Mouse (Mus musculus): ENCODE data around the gene Vax1. TPM values are rescaled to one million over a fixed set of nuclear protein-coding genes. Genes with fewer than 3 reads are reported as not detected.

Vax1 gene
- polyA plus RNA-seq (2015; fragmentation: Nextera tagmentation; extraction: Ambion mirVana), result not detected in 2 replicates

- Histone ChIP-seq H3K4me3 (replicated peaks; ENCODE audit: low read length) (peak within 1 kb of the TSS; percentile 31), H3K36me3 (ENCODE audit: control insufficient read depth, insufficient read depth, low read length) (no peaks in the 10 kb centered on the region), H3K9me3 (replicated peaks; ENCODE audit: control insufficient read depth, low read length) (no peaks in the 10 kb centered on the region), H3K27me3 (ENCODE audit: control insufficient read depth, insufficient read depth, low read length) (peaks cover 88% of the 10 kb centered on the region), H3K9ac (ENCODE audit: low read length) (no peak within 1 kb of the TSS; the same call in 1 of the 2 replicates), H3K4me2 (ENCODE audit: low read depth, low read length) (peak within 1 kb of the TSS; percentile 45), H3K27ac (ENCODE audit: low read length) (no peak within 1 kb of the TSS), H3K4me1 (ENCODE audit: control insufficient read depth, insufficient read depth, low read length) (peaks cover 18% of the 10 kb centered on the region; the same call in 1 of the 2 replicates)
- no peak for ATAC-seq (ENCODE audit: insufficient read depth, low FRiP score)
- WGBS, result under 1% methylated on average over 54 of the region's 54 CpGs
Measured at GRCm38 (mm10) chr19:59169936-59170765, at the start of gene Vax1. Gene Vax1, minus strand, starts transcription at chr19:59170056.

DNA sequence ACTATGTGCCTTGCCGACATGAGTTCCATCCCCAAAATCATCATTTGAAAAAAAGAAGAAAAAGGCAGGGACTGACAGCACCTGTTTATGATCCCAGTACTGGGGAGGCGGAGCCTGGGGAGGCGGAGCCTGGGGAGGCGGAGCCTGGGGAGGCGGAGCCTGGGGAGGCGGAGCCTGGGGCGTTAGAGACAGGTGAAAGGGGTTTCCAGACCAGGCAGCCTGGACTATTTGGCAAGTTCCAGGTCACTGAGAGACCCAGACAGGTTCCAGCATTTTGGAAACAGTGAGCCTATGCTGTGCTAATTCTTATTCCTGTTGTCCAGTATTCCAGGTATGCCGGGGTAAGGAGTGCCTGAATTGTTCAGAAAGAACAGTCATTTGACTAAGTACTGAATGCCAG is 49.1 kb upstream of the Vax1 start, which contains the start of gene Kcnk18:
Kcnk18 (plus strand) TSS at position 224 of the 400 bp plus-strand sequence.
- Histone ChIP-seq H3K9me3 (replicated peaks; ENCODE audit: control insufficient read depth, low read length) (no peaks in the 10 kb centered on the region), H3K27me3 (ENCODE audit: control insufficient read depth, insufficient read depth, low read length) (no peaks in the 10 kb centered on the region), H3K27ac (ENCODE audit: low read length) (no peak within 1 kb of the TSS), H3K4me3 (replicated peaks; ENCODE audit: low read length) (no peak within 1 kb of the TSS), H3K4me2 (ENCODE audit: low read depth, low read length) (no peak within 1 kb of the TSS), H3K36me3 (ENCODE audit: control insufficient read depth, insufficient read depth, low read length) (no peaks in the 10 kb centered on the region), H3K4me1 (ENCODE audit: control insufficient read depth, insufficient read depth, low read length) (no peaks in the 10 kb centered on the region; the same call in 1 of the 2 replicates), H3K9ac (ENCODE audit: low read length) (no peak within 1 kb of the TSS)
- ATAC-seq (ENCODE audit: insufficient read depth, low FRiP score), result no peak
- 74% methylated on average over 8 of the region's 8 CpGs for WGBS

DNA sequence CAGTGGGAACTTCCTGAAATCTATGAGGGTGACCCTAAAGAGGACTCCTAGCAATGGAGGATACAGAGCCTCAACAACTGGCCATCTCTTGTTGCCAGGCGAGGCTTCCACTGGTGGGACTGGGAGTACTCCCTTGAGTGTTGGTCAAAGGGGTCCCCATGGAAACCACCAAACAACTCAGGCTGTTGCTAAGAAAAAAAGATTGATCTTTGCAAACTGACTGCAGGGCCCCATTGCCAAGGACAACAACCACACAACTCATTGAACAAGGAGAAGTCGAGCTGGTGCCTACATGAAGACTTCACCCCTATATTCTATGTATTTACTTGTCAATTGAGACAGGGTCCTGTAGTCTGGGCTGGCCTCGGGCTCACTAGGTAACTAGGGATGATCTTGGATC is 47.0 kb upstream of the Vax1 start:
- ATAC-seq (ENCODE audit: insufficient read depth, low FRiP score), result no peak
- Histone ChIP-seq H3K27ac (ENCODE audit: low read length) (no peak overlapping the region), H3K4me2 (ENCODE audit: low read depth, low read length) (no peak overlapping the region), H3K9me3 (replicated peaks; ENCODE audit: control insufficient read depth, low read length) (no peaks in the 10 kb centered on the region), H3K4me3 (replicated peaks; ENCODE audit: low read length) (no peak overlapping the region), H3K9ac (ENCODE audit: low read length) (no peak overlapping the region), H3K36me3 (ENCODE audit: control insufficient read depth, insufficient read depth, low read length) (no peaks in the 10 kb centered on the region), H3K4me1 (ENCODE audit: control insufficient read depth, insufficient read depth, low read length) (no peaks in the 10 kb centered on the region; the same call in 1 of the 2 replicates), H3K27me3 (ENCODE audit: control insufficient read depth, insufficient read depth, low read length) (no peaks in the 10 kb centered on the region)
- 70% methylated on average over 3 of the region's 3 CpGs for WGBS

GRCm38 (mm10) chr19:59208986-59209385 is 39.1 kb upstream of the Vax1 start:
- ATAC-seq (ENCODE audit: insufficient read depth, low FRiP score), result no peak
- no peak overlapping the region for H3K27ac ChIP-seq (ENCODE audit: low read length)
- no peaks in the 10 kb centered on the region for H3K9me3 ChIP-seq (replicated peaks; ENCODE audit: control insufficient read depth, low read length)
- H3K4me2 ChIP-seq (ENCODE audit: low read depth, low read length), result no peak overlapping the region
- H3K36me3 ChIP-seq (ENCODE audit: control insufficient read depth, insufficient read depth, low read length), result no peaks in the 10 kb centered on the region
- H3K27me3 ChIP-seq (ENCODE audit: control insufficient read depth, insufficient read depth, low read length), result no peaks in the 10 kb centered on the region
- no peaks in the 10 kb centered on the region for H3K4me1 ChIP-seq (ENCODE audit: control insufficient read depth, insufficient read depth, low read length)
- no peak overlapping the region for H3K9ac ChIP-seq (ENCODE audit: low read length)
- WGBS, result 64% methylated on average over 2 of the region's 2 CpGs
- H3K4me3 ChIP-seq (replicated peaks; ENCODE audit: low read length), result no peak overlapping the region

GRCm38 (mm10) chr19:59208475-59208874 is 38.6 kb upstream of the Vax1 start:
- 27% methylated on average over 5 of the region's 5 CpGs for WGBS
- no peak overlapping the region for H3K4me2 ChIP-seq (ENCODE audit: low read depth, low read length)
- no peak overlapping the region for H3K9ac ChIP-seq (ENCODE audit: low read length)
- H3K4me1 ChIP-seq (ENCODE audit: control insufficient read depth, insufficient read depth, low read length), result no peaks in the 10 kb centered on the region
- H3K27me3 ChIP-seq (ENCODE audit: control insufficient read depth, insufficient read depth, low read length), result no peaks in the 10 kb centered on the region
- no peak overlapping the region for H3K4me3 ChIP-seq (replicated peaks; ENCODE audit: low read length)
- H3K9me3 ChIP-seq (replicated peaks; ENCODE audit: control insufficient read depth, low read length), result no peaks in the 10 kb centered on the region
- H3K36me3 ChIP-seq (ENCODE audit: control insufficient read depth, insufficient read depth, low read length), result no peaks in the 10 kb centered on the region
- ATAC-seq (ENCODE audit: insufficient read depth, low FRiP score), result no peak
- no peak overlapping the region for H3K27ac ChIP-seq (ENCODE audit: low read length)

DNA sequence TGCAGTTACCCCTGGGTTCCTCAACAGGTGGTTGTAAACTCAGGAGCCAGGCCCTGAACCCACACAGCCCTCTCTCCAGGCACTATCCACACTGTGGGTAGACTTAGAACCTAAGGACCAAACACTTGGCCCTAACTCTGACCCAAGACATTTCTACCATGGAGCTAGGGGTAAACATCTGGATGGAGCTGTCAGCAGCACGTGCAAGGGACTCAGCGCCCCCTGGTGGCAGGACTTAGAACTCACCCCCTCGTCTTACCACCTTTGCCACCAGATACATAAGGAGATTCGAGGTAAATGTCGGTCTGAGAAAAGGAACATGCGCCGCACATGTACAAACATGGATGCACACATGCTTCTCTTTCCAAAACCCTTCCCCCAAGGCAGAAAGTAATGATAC is 28.3 kb upstream of the Vax1 start:
- Histone ChIP-seq H3K4me3 (replicated peaks; ENCODE audit: low read length) (no peak overlapping the region), H3K27ac (ENCODE audit: low read length) (no peak overlapping the region), H3K4me2 (ENCODE audit: low read depth, low read length) (no peak overlapping the region), H3K27me3 (ENCODE audit: control insufficient read depth, insufficient read depth, low read length) (peaks cover 45% of the 10 kb centered on the region), H3K9me3 (replicated peaks; ENCODE audit: control insufficient read depth, low read length) (no peaks in the 10 kb centered on the region), H3K4me1 (ENCODE audit: control insufficient read depth, insufficient read depth, low read length) (no peaks in the 10 kb centered on the region), H3K9ac (ENCODE audit: low read length) (no peak overlapping the region), H3K36me3 (ENCODE audit: control insufficient read depth, insufficient read depth, low read length) (no peaks in the 10 kb centered on the region)
- WGBS, result 35% methylated on average over 7 of the region's 7 CpGs
- ATAC-seq (ENCODE audit: insufficient read depth, low FRiP score), result no peak

- Histone ChIP-seq H3K9me3 (replicated peaks; ENCODE audit: control insufficient read depth, low read length) (no peaks in the 10 kb centered on the region), H3K4me2 (ENCODE audit: low read depth, low read length) (no peak overlapping the region), H3K4me3 (replicated peaks; ENCODE audit: low read length) (no peak overlapping the region), H3K27ac (ENCODE audit: low read length) (no peak overlapping the region), H3K36me3 (ENCODE audit: control insufficient read depth, insufficient read depth, low read length) (no peaks in the 10 kb centered on the region), H3K9ac (ENCODE audit: low read length) (no peak overlapping the region), H3K27me3 (ENCODE audit: control insufficient read depth, insufficient read depth, low read length) (peaks cover 59% of the 10 kb centered on the region), H3K4me1 (ENCODE audit: control insufficient read depth, insufficient read depth, low read length) (no peaks in the 10 kb centered on the region)
- peak; percentile 69; the same call in 1 of the 2 replicates for ATAC-seq (ENCODE audit: insufficient read depth, low FRiP score)
- 6% methylated on average over 15 of the region's 15 CpGs for WGBS
Measured at GRCm38 (mm10) chr19:59196111-59196666, 26.3 kb upstream of the Vax1 start.

- H3K36me3 ChIP-seq (ENCODE audit: control insufficient read depth, insufficient read depth, low read length), result no peaks in the 10 kb centered on the region
- H3K4me1 ChIP-seq (ENCODE audit: control insufficient read depth, insufficient read depth, low read length), result no peaks in the 10 kb centered on the region
- no peaks in the 10 kb centered on the region for H3K9me3 ChIP-seq (replicated peaks; ENCODE audit: control insufficient read depth, low read length)
- H3K4me2 ChIP-seq (ENCODE audit: low read depth, low read length), result no peak overlapping the region
- ATAC-seq (ENCODE audit: insufficient read depth, low FRiP score), result no peak
- no peak overlapping the region for H3K4me3 ChIP-seq (replicated peaks; ENCODE audit: low read length)
- no peak overlapping the region for H3K9ac ChIP-seq (ENCODE audit: low read length)
- WGBS, result 13% methylated on average over 9 of the region's 9 CpGs
- H3K27me3 ChIP-seq (ENCODE audit: control insufficient read depth, insufficient read depth, low read length), result peaks cover 68% of the 10 kb centered on the region
- no peak overlapping the region for H3K27ac ChIP-seq (ENCODE audit: low read length)
Measured at GRCm38 (mm10) chr19:59195181-59195770, 25.4 kb upstream of the Vax1 start.
